Mouse (Mus musculus): ENCODE measurements around the gene Anp32e.
A peak's percentile ranks its signal among the peaks of the same experiment; 100 is the strongest.
"Not testable (repeated sequence)": the region's sequence is repeated elsewhere in the genome, so short reads cannot be mapped to it uniquely, and the experiment has no call there.

Gene Anp32e

GRCm38 (mm10) chr3:95965518-95966451 is 36.7 kb downstream of the Anp32e start:
- H3K36me3 ChIP-seq (ENCODE audit: control insufficient read depth, insufficient read depth, low read length, poor library complexity, severe bottlenecking): no peaks in the 10 kb centered on the region
- peak; percentile 73 for DNase-seq (ENCODE audit: low read depth, low spot score)
- H3K27me3 ChIP-seq (ENCODE audit: control insufficient read depth, insufficient read depth, low read length, poor library complexity, severe bottlenecking): no peaks in the 10 kb centered on the region

- Histone ChIP-seq H3K36me3 (ENCODE audit: control insufficient read depth, insufficient read depth, low read length, poor library complexity, severe bottlenecking) (no peaks in the 10 kb centered on the region), H3K27me3 (ENCODE audit: control insufficient read depth, insufficient read depth, low read length, poor library complexity, severe bottlenecking) (no peaks in the 10 kb centered on the region)
- no peak for DNase-seq (ENCODE audit: low read depth, low spot score)
These were observed 40.2 kb downstream of the Anp32e start for GRCm38 (mm10) chr3:95969277-95969676.

DNA sequence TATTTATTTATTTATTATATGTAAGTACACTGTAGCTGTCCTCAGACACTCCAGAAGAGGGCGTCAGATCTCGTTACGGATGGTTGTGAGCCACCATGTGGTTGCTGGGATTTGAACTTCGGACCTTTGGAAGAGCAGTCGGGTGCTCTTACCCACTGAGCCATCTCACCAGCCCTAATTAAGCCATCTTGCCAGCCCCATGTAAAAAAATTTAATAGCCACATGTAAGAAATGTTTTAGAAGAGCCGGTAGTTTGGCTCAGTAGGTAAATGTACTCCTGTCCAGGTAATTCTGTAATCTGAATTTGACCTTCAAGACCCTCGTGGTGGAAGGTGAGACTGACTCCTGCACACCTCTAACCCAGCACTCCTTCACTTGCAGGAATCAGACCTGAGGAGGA is 41.6 kb downstream of the Anp32e start:
- H3K36me3 ChIP-seq (ENCODE audit: control insufficient read depth, insufficient read depth, low read length, poor library complexity, severe bottlenecking); H3K27me3 ChIP-seq (ENCODE audit: control insufficient read depth, insufficient read depth, low read length, poor library complexity, severe bottlenecking); DNase-seq (ENCODE audit: low read depth, low spot score): not testable (repeated sequence)

DNA sequence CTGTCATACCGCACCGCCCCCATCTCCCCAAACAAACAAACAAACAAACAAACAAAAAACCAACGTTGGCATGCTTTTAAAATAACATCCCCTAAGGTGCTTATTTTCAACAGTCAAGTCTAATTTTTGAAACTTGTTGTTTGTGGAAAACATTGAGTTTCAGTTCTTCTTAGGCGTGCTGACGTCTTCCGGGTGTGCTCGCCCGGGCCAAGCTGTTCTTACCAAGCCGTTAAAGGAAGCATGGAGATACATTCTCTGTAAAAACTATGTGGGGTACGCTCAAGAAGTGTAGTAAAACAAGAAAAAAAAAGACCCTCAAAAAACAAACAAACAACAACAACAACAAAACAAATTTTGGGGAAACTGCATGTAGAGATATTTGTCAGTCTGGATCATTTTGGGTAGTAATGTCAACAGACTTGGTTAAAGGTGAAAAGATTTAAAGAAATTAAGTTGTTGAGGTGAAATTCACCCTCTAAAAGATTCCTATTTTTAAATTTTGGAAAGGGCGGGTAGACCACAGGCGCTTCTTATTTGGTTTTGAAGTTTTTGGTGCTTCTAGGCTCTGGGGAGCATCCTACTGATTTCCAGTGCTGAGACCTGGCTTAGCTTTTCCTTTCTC is 43.3 kb downstream of the Anp32e start:
- DNase-seq (ENCODE audit: low read depth, low spot score): peak; percentile 89
- Histone ChIP-seq H3K36me3 (ENCODE audit: control insufficient read depth, insufficient read depth, low read length, poor library complexity, severe bottlenecking) (no peaks in the 10 kb centered on the region), H3K27me3 (ENCODE audit: control insufficient read depth, insufficient read depth, low read length, poor library complexity, severe bottlenecking) (no peaks in the 10 kb centered on the region)

DNA sequence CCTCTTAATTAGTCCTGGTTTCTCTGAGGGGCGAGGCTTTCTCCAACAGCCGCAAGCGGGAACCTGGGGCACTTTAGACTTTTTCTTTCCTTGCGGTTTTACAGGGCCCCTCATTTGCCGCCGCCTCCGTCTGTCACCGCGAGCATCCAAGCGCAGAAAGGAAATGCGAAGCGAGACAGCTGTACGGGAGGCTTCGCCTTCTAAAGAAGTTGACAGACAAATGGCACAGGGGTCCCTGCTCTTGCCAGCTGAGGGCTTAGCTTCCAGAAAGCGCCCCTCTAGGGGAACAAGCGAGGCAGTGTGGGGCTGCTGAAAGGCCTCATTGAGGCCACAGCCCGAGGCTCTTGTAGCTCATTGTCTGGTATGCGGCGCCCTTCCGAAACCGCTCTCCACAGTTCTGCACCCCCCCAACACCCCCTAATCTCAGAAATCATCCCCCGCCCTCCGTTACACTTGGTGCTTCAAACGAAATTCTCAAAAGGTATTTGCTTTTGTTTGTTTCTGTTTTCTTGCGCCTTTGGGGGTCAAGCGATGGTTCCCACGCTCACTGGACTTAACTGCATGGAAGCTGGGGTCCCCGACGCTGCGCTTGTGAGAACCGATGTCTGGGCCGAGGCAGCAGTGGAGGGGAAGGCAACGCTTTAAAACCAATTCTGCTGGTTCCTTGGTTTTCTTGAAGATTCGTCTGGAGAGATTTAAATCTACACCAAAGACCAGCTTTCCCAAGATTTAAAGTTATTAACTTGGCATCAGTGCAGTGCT is 44.0 kb downstream of the Anp32e start:
- peak; percentile 88 for DNase-seq (ENCODE audit: low read depth, low spot score)
- Histone ChIP-seq H3K36me3 (ENCODE audit: control insufficient read depth, insufficient read depth, low read length, poor library complexity, severe bottlenecking) (no peaks in the 10 kb centered on the region), H3K27me3 (ENCODE audit: control insufficient read depth, insufficient read depth, low read length, poor library complexity, severe bottlenecking) (no peaks in the 10 kb centered on the region)

DNA sequence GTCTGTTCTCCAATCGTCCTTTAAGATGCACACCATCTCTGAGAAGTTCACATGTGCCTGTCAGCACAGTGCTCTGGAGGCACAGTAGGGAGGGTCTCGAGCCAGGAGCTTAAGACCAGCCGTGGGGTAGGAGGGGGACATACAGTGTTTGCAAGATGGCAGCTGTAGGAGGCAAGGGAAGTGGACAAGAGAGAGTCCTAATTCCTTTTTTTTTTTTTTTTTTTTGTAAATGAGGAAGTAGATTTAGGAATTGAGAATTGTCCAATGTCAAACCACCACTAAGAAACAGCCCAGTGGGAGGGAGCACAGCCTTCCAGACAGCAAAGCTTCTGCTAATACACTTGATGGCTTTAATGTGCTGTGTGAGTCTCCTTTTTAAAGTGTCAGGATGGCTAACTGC is 48.0 kb downstream of the Anp32e start:
- peak; percentile 51 for DNase-seq (ENCODE audit: low read depth, low spot score)
- Histone ChIP-seq H3K36me3 (ENCODE audit: control insufficient read depth, insufficient read depth, low read length, poor library complexity, severe bottlenecking) (no peaks in the 10 kb centered on the region), H3K27me3 (ENCODE audit: control insufficient read depth, insufficient read depth, low read length, poor library complexity, severe bottlenecking) (no peaks in the 10 kb centered on the region)

DNA sequence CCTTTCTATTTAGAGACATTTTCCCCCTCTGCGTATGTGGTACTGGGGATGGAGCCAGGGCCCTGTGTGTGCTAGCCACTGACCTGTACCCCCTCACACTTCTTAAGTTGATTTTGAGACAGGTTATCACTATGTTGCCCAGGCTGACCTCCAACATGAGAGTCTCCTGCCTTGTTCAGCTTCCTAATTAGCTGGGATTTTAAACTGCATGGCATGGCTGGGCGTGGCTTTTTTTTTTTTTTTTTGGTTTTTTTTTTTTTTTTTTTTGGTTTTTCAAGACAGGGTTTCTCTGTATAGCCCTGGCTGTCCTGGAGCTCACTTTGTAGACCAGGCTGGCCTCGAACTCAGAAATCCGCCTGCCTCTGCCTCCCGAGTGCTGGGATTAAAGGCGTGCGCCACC is 48.5 kb downstream of the Anp32e start:
- not testable (repeated sequence) for H3K27me3 ChIP-seq (ENCODE audit: control insufficient read depth, insufficient read depth, low read length, poor library complexity, severe bottlenecking); H3K36me3 ChIP-seq (ENCODE audit: control insufficient read depth, insufficient read depth, low read length, poor library complexity, severe bottlenecking); DNase-seq (ENCODE audit: low read depth, low spot score)

- Histone ChIP-seq H3K36me3 (ENCODE audit: control insufficient read depth, insufficient read depth, low read length, poor library complexity, severe bottlenecking) (no peaks in the 10 kb centered on the region), H3K27me3 (ENCODE audit: control insufficient read depth, insufficient read depth, low read length, poor library complexity, severe bottlenecking) (no peaks in the 10 kb centered on the region)
- no peak for DNase-seq (ENCODE audit: low read depth, low spot score)
These were observed 49.2 kb downstream of the Anp32e start for GRCm38 (mm10) chr3:95978265-95978664.

GRCm38 (mm10) chr3:95980276-95980970 is 51.4 kb downstream of the Anp32e start:
- DNase-seq (ENCODE audit: low read depth, low spot score): no peak
- Histone ChIP-seq H3K36me3 (ENCODE audit: control insufficient read depth, insufficient read depth, low read length, poor library complexity, severe bottlenecking) (no peaks in the 10 kb centered on the region), H3K27me3 (ENCODE audit: control insufficient read depth, insufficient read depth, low read length, poor library complexity, severe bottlenecking) (no peaks in the 10 kb centered on the region)

DNA sequence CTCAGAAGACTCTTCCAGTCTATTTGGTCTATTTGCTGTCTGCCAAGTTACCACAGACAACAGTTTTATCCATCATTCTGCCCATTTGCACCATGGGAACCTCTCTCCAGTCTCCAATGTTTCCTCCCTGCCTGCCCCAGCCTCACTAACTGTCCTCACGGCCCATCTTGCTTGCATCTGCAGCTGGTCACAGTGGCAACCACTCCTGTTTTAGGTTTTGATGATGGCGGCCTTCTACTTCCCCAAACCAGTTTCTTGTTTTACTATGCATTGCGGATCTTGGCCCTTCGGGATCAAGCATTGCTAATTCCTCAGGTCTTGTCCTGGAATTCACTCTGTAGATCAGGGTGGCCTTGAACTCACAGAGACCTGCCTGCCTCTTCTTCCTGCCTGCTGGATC is 53.1 kb downstream of the Anp32e start:
- Histone ChIP-seq H3K36me3 (ENCODE audit: control insufficient read depth, insufficient read depth, low read length, poor library complexity, severe bottlenecking) (no peaks in the 10 kb centered on the region), H3K27me3 (ENCODE audit: control insufficient read depth, insufficient read depth, low read length, poor library complexity, severe bottlenecking) (no peaks in the 10 kb centered on the region)
- DNase-seq (ENCODE audit: low read depth, low spot score): no peak

- peak; percentile 43 for DNase-seq (ENCODE audit: low read depth, low spot score)
- no peaks in the 10 kb centered on the region for H3K27me3 ChIP-seq (ENCODE audit: control insufficient read depth, insufficient read depth, low read length, poor library complexity, severe bottlenecking)
- peaks cover 12% of the 10 kb centered on the region for H3K36me3 ChIP-seq (ENCODE audit: control insufficient read depth, insufficient read depth, low read length, poor library complexity, severe bottlenecking)
These were observed 56.4 kb downstream of the Anp32e start for GRCm38 (mm10) chr3:95985209-95986000.

- Histone ChIP-seq H3K27me3 (ENCODE audit: control insufficient read depth, insufficient read depth, low read length, poor library complexity, severe bottlenecking) (no peaks in the 10 kb centered on the region), H3K36me3 (ENCODE audit: control insufficient read depth, insufficient read depth, low read length, poor library complexity, severe bottlenecking) (peaks cover 16% of the 10 kb centered on the region)
- DNase-seq (ENCODE audit: low read depth, low spot score): peak; percentile 50
These were observed 57.1 kb downstream of the Anp32e start for GRCm38 (mm10) chr3:95986001-95986622.

GRCm38 (mm10) chr3:95986984-95987383 is 57.9 kb downstream of the Anp32e start:
- H3K27me3 ChIP-seq (ENCODE audit: control insufficient read depth, insufficient read depth, low read length, poor library complexity, severe bottlenecking): no peaks in the 10 kb centered on the region
- peak; percentile 52 for DNase-seq (ENCODE audit: low read depth, low spot score)
- H3K36me3 ChIP-seq (ENCODE audit: control insufficient read depth, insufficient read depth, low read length, poor library complexity, severe bottlenecking): peaks cover 20% of the 10 kb centered on the region

Measured in splenic B cell, adult 2 months (primary cell).